Mouse (Mus musculus) hematopoietic stem cell, adult 5-6 weeks (primary cell): Measurements from ENCODE around the gene Clcn6. TPM values are rescaled to one million over a fixed set of nuclear protein-coding genes. Genes with fewer than 3 reads are reported as not detected.
A peak's percentile ranks its signal among the peaks of the same experiment; 100 is the strongest.

Experiments used
- ATAC-seq, 2 experiments: fragments of 125-278 bp in 1 of 2; replicated peaks in 1 of 2; 2 replicates each; pipeline ENCODE4 v1.8.0; 2016 to 2017; ENCODE audit warnings: inconsistent platforms in 2 of 2, mild to moderate bottlenecking in 2 of 2, moderate number of reproducible peaks in 2 of 2, low read depth in 1 of 2, moderate TSS enrichment in 1 of 2; ENCODE audit not compliant: low FRiP score in 2 of 2, poor library complexity in 2 of 2, severe bottlenecking in 2 of 2, insufficient read depth in 1 of 2, low TSS enrichment in 1 of 2
- total RNA-seq: library from RNA; stranded (forward); fragments of 172-1452, 232-1000 nt; gene quantifications from 2 replicates; pipeline ENCODE4 v1.2.3, GENCODE M21; 2017

The Clcn6 gene
- total RNA-seq, 1 experiment from 2014 or later, result 4.3 TPM

- no peak for ATAC-seq
Observed at GRCm38 (mm10) chr4:148016981-148017380, 21.6 kb downstream of the Clcn6 start.

- no peak for ATAC-seq
Observed at GRCm38 (mm10) chr4:148015418-148015817, 23.2 kb downstream of the Clcn6 start.

GRCm38 (mm10) chr4:148012216-148012615, 26.4 kb downstream of the Clcn6 start:
- ATAC-seq, result no peak

- ATAC-seq, result no peak
Observed at GRCm38 (mm10) chr4:148011332-148011731, 27.3 kb downstream of the Clcn6 start.

- no peak for ATAC-seq
Observed at GRCm38 (mm10) chr4:148009641-148010040, 29.0 kb downstream of the Clcn6 start.

- no peak; a peak in 1 of 4 replicates for ATAC-seq
Observed at GRCm38 (mm10) chr4:148008412-148008811, 30.2 kb downstream of the Clcn6 start.

- no peak for ATAC-seq
Observed at GRCm38 (mm10) chr4:148004361-148004760, 34.3 kb downstream of the Clcn6 start.

- no peak for ATAC-seq
Observed at GRCm38 (mm10) chr4:148001866-148002265, 36.8 kb downstream of the Clcn6 start.

GRCm38 (mm10) chr4:148001013-148001789, 37.4 kb downstream of the Clcn6 start:
- no peak for ATAC-seq

- ATAC-seq, result no peak
Observed at GRCm38 (mm10) chr4:148000202-148000772, 38.3 kb downstream of the Clcn6 start, which contains the start of gene Nppa. Nppa (plus strand) TSS chr4:148000722.

- ATAC-seq, result no peak
Observed at GRCm38 (mm10) chr4:147995311-147995710, 43.3 kb downstream of the Clcn6 start.

GRCm38 (mm10) chr4:147993571-147994095, 45.0 kb downstream of the Clcn6 start:
- ATAC-seq, result 0 out of 4 replicates have a peak, but pooled peaks of 1 of the 2 experiments have one; percentile 4

GRCm38 (mm10) chr4:147985205-147986132, 53.2 kb downstream of the Clcn6 start, which contains the start of gene Nppb:
Nppb (plus strand) TSS chr4:147985788.
- ATAC-seq, result peak in 1 of 2 experiments; percentile 57; a peak in 1 of 4 replicates

- no peak for ATAC-seq
Observed at GRCm38 (mm10) chr4:147979441-147979860, 59.2 kb downstream of the Clcn6 start.

GRCm38 (mm10) chr4:147978391-147978790, 60.2 kb downstream of the Clcn6 start:
- ATAC-seq, result no peak

- ATAC-seq, result no peak
Observed at GRCm38 (mm10) chr4:147977726-147978125, 60.9 kb downstream of the Clcn6 start.

GRCm38 (mm10) chr4:147976237-147976636, 62.4 kb downstream of the Clcn6 start:
- no peak for ATAC-seq
